Mouse (Mus musculus) WW6 (cell line): ENCODE results near the gene Nrap.

Experiments used
- DNase-seq: peaks from one replicate; pipeline ENCODE4 v3.0.0-alpha.2; 2013; ENCODE audit warnings: low read depth, low spot score

The Nrap gene

GRCm38 (mm10) chr19:56396669-56397621 is 7.1 kb upstream of the Nrap start, which contains the start of gene Casp7:
Gene Casp7, plus strand, starts transcription at chr19:56397129.
- DNase-seq = no peak

- DNase-seq = no peak
Observed at GRCm38 (mm10) chr19:56396227-56396626, 6.4 kb upstream of the Nrap start.

GRCm38 (mm10) chr19:56395183-56395935 is 5.5 kb upstream of the Nrap start:
- no peak for DNase-seq

GRCm38 (mm10) chr19:56393311-56393866 is 3.6 kb upstream of the Nrap start:
- no peak for DNase-seq

- DNase-seq = no peak
Observed at GRCm38 (mm10) chr19:56391307-56392046, 1.6 kb upstream of the Nrap start.

- no peak for DNase-seq
Observed at GRCm38 (mm10) chr19:56389176-56389575, 661 bp downstream of the Nrap start.

GRCm38 (mm10) chr19:56387726-56388302 is 2.0 kb downstream of the Nrap start:
- no peak for DNase-seq

- no peak for DNase-seq
Observed at GRCm38 (mm10) chr19:56386095-56386494, 3.7 kb downstream of the Nrap start.

- DNase-seq = no peak
Observed at GRCm38 (mm10) chr19:56385546-56385945, 4.3 kb downstream of the Nrap start.

GRCm38 (mm10) chr19:56381407-56381806 is 8.4 kb downstream of the Nrap start:
- no peak for DNase-seq

- no peak for DNase-seq
Observed at GRCm38 (mm10) chr19:56380341-56380740, 9.5 kb downstream of the Nrap start.

GRCm38 (mm10) chr19:56378554-56379172 is 11.2 kb downstream of the Nrap start:
- DNase-seq = no peak

GRCm38 (mm10) chr19:56378007-56378406 is 11.8 kb downstream of the Nrap start:
- DNase-seq = no peak

- DNase-seq = no peak
Observed at GRCm38 (mm10) chr19:56374011-56374410, 15.8 kb downstream of the Nrap start.

- no peak for DNase-seq
Observed at GRCm38 (mm10) chr19:56373246-56373645, 16.6 kb downstream of the Nrap start.

GRCm38 (mm10) chr19:56372226-56372625 is 17.6 kb downstream of the Nrap start:
- DNase-seq = no peak

GRCm38 (mm10) chr19:56370389-56371150 is 19.3 kb downstream of the Nrap start:
- DNase-seq = no peak

- no peak for DNase-seq
Observed at GRCm38 (mm10) chr19:56368912-56369311, 20.9 kb downstream of the Nrap start.

GRCm38 (mm10) chr19:56367778-56368177 is 22.1 kb downstream of the Nrap start:
- DNase-seq = no peak

- no peak for DNase-seq
Observed at GRCm38 (mm10) chr19:56366625-56367024, 23.2 kb downstream of the Nrap start.
